Mouse (Mus musculus) brain, embryonic 14.5 days (tissue): ENCODE measurements around the gene Rbfox3.

Source experiments
- CTCF ChIP-seq: fragments of 200-500 bp; IDR thresholded peaks from 2 replicates; pipeline ENCODE4 v1.5.1; 2012; ENCODE audit warnings: inconsistent platforms, mild to moderate bottlenecking, moderate library complexity, borderline replicate concordance; ENCODE audit not compliant: insufficient read depth, insufficient read length; ENCODE audit errors: extremely low read depth
- POLR2A ChIP-seq: fragments of 200-500 bp; IDR thresholded peaks from 2 replicates; pipeline ENCODE4 v1.6.1; 2012; ENCODE audit warnings: mild to moderate bottlenecking, inconsistent platforms, borderline replicate concordance; ENCODE audit not compliant: poor library complexity, insufficient read depth, insufficient read length, severe bottlenecking; ENCODE audit errors: extremely low read depth

DNA sequence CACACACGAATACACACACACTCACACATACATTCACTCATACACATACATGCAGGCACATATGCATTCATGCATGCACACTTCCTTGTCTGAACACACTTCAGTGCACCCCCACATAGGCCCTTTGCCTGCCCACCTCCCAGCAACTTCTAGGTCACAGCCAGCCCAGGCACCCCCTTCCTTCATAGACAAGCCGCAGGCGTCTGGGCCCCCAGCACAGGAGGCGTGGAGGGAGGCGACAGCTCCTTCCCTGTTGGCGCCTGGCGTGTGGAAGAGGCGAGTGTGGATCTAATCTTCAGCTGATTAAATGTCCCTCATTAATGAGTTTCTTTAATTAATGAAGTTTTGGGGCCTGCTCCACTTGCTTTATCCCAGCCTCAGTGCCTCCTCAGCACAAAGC, 381.1 kb downstream of the Rbfox3 start:
- no peak for TF ChIP-seq POLR2A
- no peak for TF ChIP-seq CTCF
